ENCODE assay signal across 14 mouse cellular contexts in the genomic region with DNA sequence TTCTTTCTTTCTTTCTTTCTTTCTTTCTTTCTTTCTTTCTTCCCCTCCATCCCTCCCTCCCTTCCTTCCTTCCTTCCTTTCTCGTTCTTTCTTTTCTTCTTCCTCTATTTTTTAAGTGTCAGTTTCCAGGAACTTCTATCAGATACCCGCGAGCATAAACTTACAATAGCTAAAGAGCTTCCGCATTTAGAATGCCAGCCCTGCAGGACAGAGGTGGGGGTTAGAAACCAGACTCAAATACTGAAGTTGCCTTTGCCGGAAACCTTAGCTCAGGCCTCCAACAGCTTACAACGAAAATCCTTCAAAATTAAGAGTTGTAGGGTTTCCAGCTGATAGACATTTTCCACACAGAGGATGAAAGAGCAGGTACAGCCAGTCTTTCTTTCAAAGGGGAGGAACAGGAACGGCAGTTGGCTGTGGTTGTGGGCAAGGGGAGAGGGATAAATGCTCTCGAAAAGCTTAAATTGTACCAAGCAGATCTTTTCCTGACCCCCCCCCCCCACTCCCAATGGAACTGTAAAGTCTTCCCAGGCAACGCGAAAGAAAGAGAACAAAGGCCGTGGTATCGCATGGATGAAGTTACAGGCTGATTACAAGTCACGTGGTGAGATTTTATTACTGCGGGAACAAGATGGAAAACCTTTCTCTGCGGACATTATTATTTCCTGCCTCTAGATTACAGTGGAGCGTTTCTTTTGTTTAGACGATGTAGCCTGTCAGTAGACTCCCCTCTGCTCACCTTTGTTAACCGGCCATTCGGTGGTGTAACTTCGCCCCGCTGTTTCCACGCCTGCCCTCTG.
DNase-seq lines count a peak whose midpoint lies in the region; ATAC-seq lines count a peak whose summit lies in the region.
"Had no signal": no experiment of that assay in that cellular context is flagged by ENCODE, and none has a peak within 500 bp of the region (broad histone marks: within the 10 kb centered on the region; RNA-seq: fewer than 3 reads in every experiment).

No protein-coding gene starts in this region.

- ATAC-seq in forebrain, embryonic 12.5 days (ENCODE audit: low FRiP score) = no peak
- no peak for ATAC-seq in liver, embryonic 12.5 days
- ATAC-seq: lung, postnatal 0 days had no signal

- no peaks in the 10 kb centered on the region for H3K27me3 ChIP-seq in forebrain, embryonic 12.5 days
- H3K27me3 ChIP-seq in limb, embryonic 10.5 days (ENCODE audit: low read depth, poor library complexity, severe bottlenecking) = no peaks in the 10 kb centered on the region
- no peaks in the 10 kb centered on the region for H3K27me3 ChIP-seq in liver, embryonic 12.5 days (replicated peaks)

- WGBS in forebrain, embryonic 12.5 days = 57% methylated on average over 22 of the region's 22 CpGs
- 81% methylated on average over 22 of the region's 22 CpGs for WGBS in limb, embryonic 10.5 days
- 65% methylated on average over 22 of the region's 22 CpGs for WGBS in liver, embryonic 12.5 days (ENCODE audit: insufficient replicate concordance)

- peak; percentile 11 for DNase-seq in retina, postnatal 1 day
- DNase-seq in retina, embryonic 14.5 days (ENCODE audit: low spot score) = no peak
- DNase-seq in limb, embryonic 10.5 days (ENCODE audit: low spot score) = no peak
- no peak for DNase-seq in liver
- no peak for DNase-seq in ovary, postnatal 36 days (ENCODE audit: low spot score)
- DNase-seq: adrenal gland, adult 8-10 months; cerebellum, adult 11-12 months; heart, adult 18-20 months; kidney, adult 9 months; spleen, adult 18-20 months; thymus, postnatal 25 days had no signal

- no peak overlapping the region for H3K4me3 ChIP-seq in forebrain, embryonic 12.5 days (replicated peaks)
- H3K4me3 ChIP-seq in limb, embryonic 10.5 days = no peak overlapping the region
- H3K4me3 ChIP-seq in liver, embryonic 12.5 days = no peak overlapping the region

- no peak overlapping the region for H3K4me2 ChIP-seq in forebrain, embryonic 12.5 days
- no peak overlapping the region for H3K4me2 ChIP-seq in liver, embryonic 12.5 days

- H3K4me1 ChIP-seq in forebrain, embryonic 12.5 days = no peaks in the 10 kb centered on the region
- H3K4me1 ChIP-seq in limb, embryonic 10.5 days = 0 out of 2 replicates have a peak, but pooled peaks cover 6% of the 10 kb centered on the region
- no peaks in the 10 kb centered on the region for H3K4me1 ChIP-seq in liver, embryonic 12.5 days

- H3K9me3 ChIP-seq in forebrain, embryonic 12.5 days = no peaks in the 10 kb centered on the region
- H3K9me3 ChIP-seq in limb, embryonic 10.5 days (replicated peaks) = no peaks in the 10 kb centered on the region
- H3K9me3 ChIP-seq in liver, embryonic 12.5 days (replicated peaks) = no peaks in the 10 kb centered on the region

- H3K36me3 ChIP-seq in forebrain, embryonic 12.5 days (replicated peaks) = no peaks in the 10 kb centered on the region
- no peaks in the 10 kb centered on the region for H3K36me3 ChIP-seq in limb, embryonic 10.5 days
- H3K36me3 ChIP-seq in liver, embryonic 12.5 days = no peaks in the 10 kb centered on the region

- peak overlapping the region; percentile 2; the same call in 1 of the 2 replicates for H3K27ac ChIP-seq in forebrain, embryonic 12.5 days
- H3K27ac ChIP-seq in limb, embryonic 10.5 days = peak overlapping the region; percentile 42; the same call in 1 of the 2 replicates
- no peak overlapping the region for H3K27ac ChIP-seq in liver, embryonic 12.5 days

- H3K9ac ChIP-seq in forebrain, embryonic 12.5 days = no peak overlapping the region
- H3K9ac ChIP-seq in liver, embryonic 12.5 days = no peak overlapping the region
